Mouse (Mus musculus) CD4-positive, CD25-positive, alpha-beta regulatory T cell, adult 2 months (primary cell): ENCODE measurements at regions not wholly inside any gene's neighbourhood (a gene's known extent, or its start where the extent isn't known, plus 50 kb on each side); places are given as distances from the start of the nearest gene placed in this dataset.

Experiments
- DNase-seq: peaks from one replicate; pipeline ENCODE4 v3.0.0-alpha.2; 2012; ENCODE audit warnings: low read depth, low spot score

DNA sequence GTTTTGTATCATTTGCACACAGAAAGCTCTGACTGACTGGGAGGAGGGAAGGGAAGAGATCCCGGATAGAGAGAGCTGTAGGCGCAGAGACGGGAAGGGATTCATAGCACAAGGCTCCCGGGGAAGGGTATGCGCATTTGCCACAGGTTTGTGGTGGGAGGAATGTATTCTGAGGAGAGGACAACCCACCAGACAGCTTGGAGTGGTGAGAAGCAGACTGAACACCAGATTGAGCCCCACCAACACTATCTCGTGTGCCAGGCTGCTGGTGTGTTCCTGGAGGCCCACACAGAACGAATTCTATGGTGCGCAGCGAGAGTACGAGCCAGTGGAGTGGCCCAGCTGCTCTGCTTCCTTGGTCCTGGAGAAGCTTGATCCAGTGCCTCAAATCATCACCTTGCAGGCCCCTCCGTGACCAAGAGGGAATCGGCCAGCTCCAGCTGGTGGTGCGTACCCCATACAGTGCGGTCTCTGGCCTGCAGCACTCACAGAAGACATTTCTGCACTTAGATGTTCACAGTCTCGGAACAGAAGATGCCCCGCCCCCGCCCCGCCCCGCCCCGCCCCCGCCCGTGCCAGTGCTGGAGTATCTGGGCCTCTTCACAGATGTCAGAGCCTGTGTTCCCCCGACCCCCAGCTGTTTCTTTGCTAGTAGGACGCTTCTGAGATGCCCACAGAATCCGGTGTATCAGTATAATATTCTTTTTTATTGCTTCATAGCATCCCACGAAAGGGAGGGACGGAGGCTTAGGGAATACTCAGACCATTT lies 92.8 kb upstream of the Tmem189 start:
- DNase-seq: no peak

DNA sequence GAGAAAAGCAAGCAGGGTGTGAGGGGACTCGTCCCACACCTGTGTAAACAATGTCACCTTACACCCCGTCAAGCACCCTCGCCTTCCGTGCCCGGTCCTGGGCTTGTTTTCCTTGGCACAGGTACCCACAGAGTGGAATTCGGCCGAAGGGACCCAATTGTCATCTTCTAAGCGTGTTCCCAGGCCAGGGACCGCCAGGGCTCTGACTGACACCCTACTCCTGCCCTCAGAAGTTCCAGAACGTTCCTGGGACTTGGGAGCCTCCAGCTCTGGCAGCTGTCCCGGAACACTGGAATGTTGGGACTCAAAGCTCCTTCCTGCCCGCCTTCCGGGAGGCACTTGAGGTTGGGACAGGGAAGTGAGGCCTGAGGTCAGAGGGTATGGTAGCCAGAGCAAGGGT lies 91.9 kb upstream of the Tmem189 start:
- no peak for DNase-seq

GRCm38 (mm10) chr2:167778691-167779090 lies 89.1 kb upstream of the Tmem189 start:
- DNase-seq: peak; percentile 34

DNA sequence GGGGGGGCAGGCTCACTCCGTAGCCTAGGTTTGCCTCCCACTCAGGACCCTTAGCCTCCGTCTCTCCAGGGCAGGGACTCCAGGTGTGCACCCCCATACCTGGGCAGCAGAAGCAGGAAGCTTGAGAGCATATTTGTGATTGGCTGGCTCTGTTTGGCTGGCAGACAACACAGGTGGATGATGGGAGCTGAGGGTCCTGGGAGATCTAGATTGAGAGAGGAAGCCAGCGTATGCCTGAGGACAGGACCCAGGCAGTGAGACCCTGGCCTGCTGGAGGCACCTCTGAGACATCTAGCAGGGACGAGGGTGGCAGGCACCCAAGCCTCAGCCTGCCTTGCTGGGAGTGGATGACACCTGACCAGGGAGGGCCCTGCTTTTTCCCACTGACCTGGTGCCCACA lies 88.6 kb upstream of the Tmem189 start:
- no peak for DNase-seq

- DNase-seq: peak; percentile 93
These were observed 87.9 kb upstream of the Tmem189 start for GRCm38 (mm10) chr2:167777331-167778085.

- DNase-seq: peak; percentile 38
These were observed 86.9 kb upstream of the Tmem189 start for GRCm38 (mm10) chr2:167776251-167777168.

GRCm38 (mm10) chr2:167775218-167775915 lies 85.7 kb upstream of the Tmem189 start:
- peak; percentile 91 for DNase-seq

DNA sequence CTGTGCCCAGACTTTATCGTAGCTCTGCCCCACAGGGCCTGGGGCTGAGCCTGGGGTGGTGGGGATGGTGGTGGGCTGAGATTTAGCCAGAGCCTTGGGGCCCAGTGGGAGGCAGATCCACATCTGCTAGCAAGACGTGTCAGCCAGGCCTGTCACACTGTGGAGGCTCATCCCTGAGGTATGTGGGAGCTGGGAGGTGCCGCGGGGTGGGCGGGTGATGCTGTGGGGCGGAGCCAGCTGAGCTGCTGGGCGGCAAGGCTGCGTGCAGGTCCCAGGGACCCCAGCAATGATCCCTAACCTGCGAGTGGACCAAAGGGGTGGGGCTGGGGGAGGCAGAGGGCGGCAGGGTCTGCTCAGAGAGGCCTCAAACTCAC lies 85.2 kb upstream of the Tmem189 start:
- peak; percentile 71 for DNase-seq

DNA sequence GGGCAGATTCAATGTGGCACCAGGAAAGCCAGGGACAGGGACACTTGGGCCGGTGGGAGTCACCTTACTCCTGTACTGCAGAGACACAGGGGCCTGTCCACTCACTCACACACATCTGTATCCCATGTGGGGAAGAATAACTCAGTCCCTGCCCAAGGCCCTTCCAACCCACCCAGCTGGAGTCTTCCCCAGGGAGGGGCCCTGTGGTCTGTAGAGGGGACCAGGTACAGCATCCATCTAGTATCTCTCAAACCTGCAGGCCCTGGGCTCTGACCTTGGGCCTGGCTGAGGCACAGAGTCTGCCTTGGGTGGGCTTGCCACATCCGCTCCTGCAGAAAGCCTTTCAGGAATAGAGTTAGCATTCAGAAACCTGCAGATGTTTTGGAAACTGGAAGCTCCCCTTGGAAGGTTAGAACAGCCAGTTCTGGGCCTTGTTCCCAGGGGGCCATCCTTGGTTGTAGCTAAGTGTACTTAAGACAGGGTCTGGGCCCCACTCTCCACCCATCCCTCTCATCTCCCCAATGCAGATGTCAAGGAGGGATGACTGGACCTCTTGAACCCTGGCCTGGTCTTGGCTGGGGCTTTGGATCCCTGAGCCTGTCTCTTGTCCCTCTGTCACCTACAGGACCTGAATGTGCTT lies 84.7 kb upstream of the Tmem189 start:
- no peak for DNase-seq

DNA sequence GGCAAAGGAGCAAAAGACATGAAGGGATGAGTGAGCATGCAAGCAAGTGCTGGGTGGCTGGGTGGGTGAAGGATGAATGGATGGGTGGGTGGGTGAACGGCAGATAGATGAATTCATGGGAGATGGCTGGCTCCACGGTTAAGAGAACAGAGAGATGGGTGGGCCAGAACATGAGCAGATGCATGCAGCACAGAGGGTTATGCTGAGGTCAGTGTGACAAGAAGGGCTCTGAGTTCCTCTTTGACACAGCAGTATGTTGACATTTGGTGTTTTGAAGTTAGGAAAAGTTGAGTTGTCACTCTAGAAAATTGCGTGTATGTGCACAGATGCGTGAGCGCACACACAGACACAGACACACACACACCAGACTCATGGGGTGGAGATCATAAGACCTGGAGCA lies 83.2 kb upstream of the Tmem189 start:
- no peak for DNase-seq

DNA sequence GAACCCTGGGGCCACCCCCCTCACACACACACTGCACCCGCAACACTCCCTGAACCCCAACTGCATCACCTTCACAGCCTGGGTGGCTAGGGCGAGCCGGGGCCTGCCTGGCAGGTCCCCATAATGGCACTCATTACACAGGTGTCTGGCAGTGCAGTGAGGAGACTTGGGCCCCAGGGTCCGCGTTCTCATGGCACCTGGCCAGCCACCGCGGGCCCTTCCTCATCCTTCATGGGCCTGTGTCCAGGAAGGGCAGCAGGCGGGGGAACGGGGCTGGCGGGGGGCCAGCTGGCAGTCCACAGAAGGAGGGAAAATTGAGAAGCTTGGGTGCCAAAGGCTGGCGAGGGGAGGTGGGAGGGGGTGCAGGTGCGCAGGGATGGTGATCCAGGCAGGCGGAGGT lies 78.3 kb upstream of the Tmem189 start:
- DNase-seq: no peak

DNA sequence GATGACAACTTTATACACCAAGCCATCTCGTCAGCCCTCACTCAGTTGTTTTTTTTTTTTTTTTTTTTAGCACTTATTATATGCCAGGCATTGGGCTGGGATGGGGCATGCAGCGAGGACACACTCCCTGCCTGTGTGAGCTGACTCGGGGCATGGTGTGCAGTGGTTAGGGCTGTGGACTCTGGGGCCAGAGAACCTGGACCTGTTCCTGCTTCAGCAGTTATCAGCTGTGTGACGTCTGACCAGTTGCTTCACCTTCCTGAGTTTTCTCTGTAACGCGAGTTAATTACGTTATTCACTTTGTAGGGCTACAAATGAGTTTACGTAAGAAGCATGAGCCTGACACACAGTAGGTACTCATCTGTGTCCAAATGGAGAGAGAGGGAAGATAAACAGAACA lies 77.7 kb upstream of the Tmem189 start:
- DNase-seq: no peak

- DNase-seq: no peak
These were observed 76.2 kb upstream of the Tmem189 start for GRCm38 (mm10) chr2:167765811-167766210.

GRCm38 (mm10) chr2:167765072-167765800 lies 75.6 kb upstream of the Tmem189 start:
- no peak for DNase-seq

GRCm38 (mm10) chr2:167763891-167764410 lies 74.3 kb upstream of the Tmem189 start:
- DNase-seq: no peak

- DNase-seq: no peak
These were observed 71.8 kb upstream of the Tmem189 start for GRCm38 (mm10) chr2:167761404-167761936.

GRCm38 (mm10) chr2:167760681-167761403 lies 71.2 kb upstream of the Tmem189 start:
- DNase-seq: no peak

DNA sequence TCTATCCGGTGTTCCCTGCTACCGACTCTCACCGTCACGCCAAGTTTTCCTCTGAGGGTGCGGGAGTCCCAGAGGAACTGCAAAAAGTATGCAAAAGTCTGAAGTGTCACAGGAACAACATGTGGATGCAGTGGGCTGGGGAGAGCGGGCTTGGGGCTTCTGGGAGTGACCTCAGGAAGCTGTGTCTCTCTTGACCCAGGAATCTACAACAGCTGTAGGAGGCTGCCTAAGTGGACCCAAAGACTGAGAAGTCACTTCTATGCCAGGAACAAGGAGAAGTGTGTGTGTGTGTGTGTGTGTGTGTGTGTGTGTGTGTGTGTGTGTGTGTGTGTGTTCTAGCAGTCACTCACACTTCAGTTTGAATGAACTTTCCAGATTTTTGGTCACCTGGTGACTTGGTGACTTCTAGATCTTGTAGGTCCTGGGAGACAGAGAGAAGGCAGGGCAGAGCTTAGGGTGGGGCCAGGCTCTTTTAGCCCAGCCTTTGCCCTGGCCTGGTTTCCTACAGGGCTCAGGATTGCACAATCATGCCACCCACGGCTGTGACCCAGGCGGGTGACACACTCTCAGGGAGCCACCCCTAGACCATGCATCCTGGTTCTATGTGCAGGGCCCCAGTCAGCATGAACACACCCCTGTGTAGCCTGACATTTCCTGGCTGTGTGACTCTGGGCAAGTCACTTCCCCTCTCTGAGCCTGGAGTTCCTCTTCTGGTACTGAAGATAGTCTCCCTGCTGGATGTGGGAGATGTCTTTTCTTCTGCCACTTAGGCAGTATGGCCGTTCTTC lies 70.2 kb upstream of the Tmem189 start:
- peak; percentile 57 for DNase-seq
